Mouse (Mus musculus): ENCODE results near the gene Lrrc26.

- TF ChIP-seq GATA1 (IDR thresholded peaks at IDR 0.05; ENCODE audit: low read length) (no peak), TAL1 (IDR thresholded peaks at IDR 0.05; ENCODE audit: low read length) (no peak)
These were observed 14.4 kb downstream of the Lrrc26 start for GRCm38 (mm10) chr2:25303931-25304656.
